Mouse (Mus musculus) forebrain, embryonic 15.5 days (tissue): ENCODE measurements around the gene Hspa1a. TPM values are rescaled to one million over a fixed set of nuclear protein-coding genes. Genes with fewer than 3 reads are reported as not detected.
"Not testable (repeated sequence)": the region's sequence is repeated elsewhere in the genome, so short reads cannot be mapped to it uniquely, and the experiment has no call there.

Source experiments
- ATAC-seq: fragments of 200-750 bp; cut with Nextera tagmentation; replicated peaks from 2 replicates; pipeline ENCODE4 v1.8.0; 2017; ENCODE audit warnings: mild to moderate bottlenecking, moderate TSS enrichment, moderate library complexity
- H3K27ac ChIP-seq: fragments of 300-500 bp; sonication (generic); replicated peaks from 2 replicates; pipeline ENCODE4 v1.5.1; 2015; ENCODE audit warnings: mild to moderate bottlenecking, inconsistent platforms
- H3K27me3 ChIP-seq: fragments of 300-500 bp; sonication (generic); 2 replicates; pipeline ENCODE4 v1.6.1; 2015; ENCODE audit warnings: inconsistent platforms
- H3K36me3 ChIP-seq: fragments of 300-500 bp; sonication (generic); 2 replicates; pipeline ENCODE4 v1.6.1; 2015; ENCODE audit warnings: mild to moderate bottlenecking, inconsistent platforms
- H3K4me1 ChIP-seq: fragments of 300-500 bp; sonication (generic); 2 replicates; pipeline ENCODE4 v1.6.1; 2015; ENCODE audit warnings: inconsistent platforms
- H3K4me2 ChIP-seq: fragments of 300-500 bp; sonication (generic); replicated peaks from 2 replicates; pipeline ENCODE4 v1.6.1; 2015; ENCODE audit warnings: mild to moderate bottlenecking, inconsistent platforms
- H3K4me3 ChIP-seq: fragments of 300-500 bp; sonication (generic); 2 replicates; pipeline ENCODE4 v1.5.1; 2015; ENCODE audit warnings: mild to moderate bottlenecking, inconsistent platforms
- H3K9ac ChIP-seq: fragments of 300-500 bp; sonication (generic); replicated peaks from 2 replicates; pipeline ENCODE4 v1.6.1; 2015; ENCODE audit warnings: mild to moderate bottlenecking, inconsistent platforms
- H3K9me3 ChIP-seq: fragments of 300-500 bp; sonication (generic); 2 replicates; pipeline ENCODE4 v1.6.1; 2016; ENCODE audit warnings: inconsistent platforms
- WGBS: fragments of 180-500 bp; shearing (Covaris S2); methylation state at CpG from one replicate; pipeline ENCODE4 v1.1.7; 2015; ENCODE audit warnings: mixed read lengths; 5-methylcytosine and 5-hydroxymethylcytosine counted together
- polyA plus RNA-seq: library from polyadenylated mRNA; unstranded; fragments of >200 nt; fragmentation: Nextera tagmentation; extraction: Ambion mirVana; gene quantifications from 2 replicates; pipeline ENCODE4 v1.2.1, GENCODE M21; 2015

Gene Hspa1a
- polyA plus RNA-seq, 1 experiment from 2014 or later, result 3.7 TPM

DNA sequence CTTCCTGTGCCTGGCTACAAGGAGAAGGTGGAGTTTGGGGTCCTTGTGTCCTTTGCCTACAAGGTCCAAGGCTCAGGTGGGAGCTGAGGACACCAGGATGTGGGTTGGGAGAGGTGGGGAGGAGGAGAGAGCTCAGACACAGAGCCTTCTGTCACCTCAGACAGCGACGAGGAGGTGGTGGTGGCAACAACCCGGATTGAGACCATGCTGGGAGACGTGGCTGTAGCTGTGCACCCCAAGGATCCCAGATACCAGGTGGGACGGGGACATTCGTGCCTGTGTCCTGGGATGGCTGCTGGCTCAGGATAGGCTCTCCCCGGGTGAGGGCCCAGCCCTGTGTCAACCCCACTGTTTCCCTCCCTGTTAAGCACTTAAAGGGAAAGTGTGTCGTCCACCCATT lies 39.5 kb upstream of the Hspa1a start:
- Histone ChIP-seq H3K4me2 (no peak overlapping the region), H3K4me1 (peaks cover 4% of the 10 kb centered on the region; the same call in 1 of the 2 replicates), H3K9me3 (no peaks in the 10 kb centered on the region), H3K27me3 (no peaks in the 10 kb centered on the region), H3K9ac (no peak overlapping the region), H3K36me3 (peaks cover 94% of the 10 kb centered on the region), H3K4me3 (no peak overlapping the region), H3K27ac (no peak overlapping the region)
- 91% methylated on average over 8 of the region's 8 CpGs for WGBS
- ATAC-seq, result no peak

- no peaks in the 10 kb centered on the region for H3K9me3 ChIP-seq
- no peak for ATAC-seq
- no peaks in the 10 kb centered on the region for H3K4me1 ChIP-seq
- 85% methylated on average over 7 of the region's 7 CpGs for WGBS
- peaks cover 92% of the 10 kb centered on the region for H3K36me3 ChIP-seq
- H3K4me2 ChIP-seq, result no peak overlapping the region
- H3K27me3 ChIP-seq, result no peaks in the 10 kb centered on the region
- no peak overlapping the region for H3K9ac ChIP-seq
- no peak overlapping the region for H3K4me3 ChIP-seq
- H3K27ac ChIP-seq, result no peak overlapping the region
These were observed 37.6 kb upstream of the Hspa1a start for GRCm38 (mm10) chr17:35009586-35009985.

DNA sequence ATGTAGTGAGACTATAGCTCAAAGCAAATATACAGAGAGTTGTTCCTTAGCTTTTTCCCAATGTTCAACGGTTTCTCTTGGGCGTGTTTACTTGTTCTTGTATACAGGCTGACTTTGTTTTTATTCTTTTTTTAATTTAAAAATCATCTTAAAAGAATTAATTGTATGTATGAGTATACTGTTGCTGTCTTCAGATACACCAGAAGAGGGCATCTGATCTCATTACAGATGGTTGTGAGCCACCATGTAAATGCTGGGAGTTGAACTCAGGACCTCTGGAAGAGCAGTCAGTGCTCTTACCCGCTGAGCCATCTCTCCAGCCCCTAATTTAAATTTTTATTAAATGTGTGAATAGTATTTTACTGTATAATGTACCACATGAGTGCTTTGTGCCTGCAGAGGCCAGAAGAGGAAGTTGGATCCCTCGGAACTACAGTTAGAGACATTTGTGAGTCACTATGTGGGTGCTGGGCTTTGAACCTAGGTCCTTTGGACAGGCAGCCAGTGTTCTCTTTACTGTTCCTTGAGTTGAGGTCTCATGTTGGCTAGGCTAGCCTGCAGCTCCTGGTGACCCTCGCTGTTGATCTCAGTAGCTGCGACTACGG lies 35.5 kb upstream of the Hspa1a start:
- Histone ChIP-seq H3K27me3 (no peaks in the 10 kb centered on the region), H3K9ac (no peak overlapping the region), H3K4me1 (peaks cover 11% of the 10 kb centered on the region), H3K4me2 (no peak overlapping the region), H3K4me3 (no peak overlapping the region), H3K27ac (no peak overlapping the region), H3K36me3 (peaks cover 79% of the 10 kb centered on the region), H3K9me3 (no peaks in the 10 kb centered on the region)
- 95% methylated on average over 7 of the region's 7 CpGs for WGBS
- no peak for ATAC-seq

DNA sequence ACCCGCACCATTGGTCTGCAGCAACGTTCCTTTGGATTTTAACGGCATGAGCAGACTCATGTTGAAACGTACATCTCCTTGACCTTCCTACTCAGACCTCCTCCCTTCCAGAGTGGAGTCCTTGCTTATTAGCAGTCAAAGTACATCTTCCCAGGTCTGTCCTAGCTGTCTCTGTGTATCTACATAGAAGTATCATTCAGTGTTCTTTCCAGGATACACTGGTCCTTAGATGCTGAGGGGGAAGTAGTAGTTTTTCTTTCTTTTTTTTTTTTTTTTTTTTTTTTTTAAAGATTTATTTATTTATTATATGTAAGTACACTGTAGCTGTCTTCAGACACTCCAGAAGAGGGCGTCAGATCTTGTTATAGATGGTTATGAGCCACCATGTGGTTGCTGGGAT lies 33.9 kb upstream of the Hspa1a start:
- not testable (repeated sequence) for H3K4me2 ChIP-seq, H3K9me3 ChIP-seq, H3K27me3 ChIP-seq, H3K27ac ChIP-seq, H3K9ac ChIP-seq, H3K4me3 ChIP-seq, ATAC-seq
- Histone ChIP-seq H3K4me1 (peaks cover 21% of the 10 kb centered on the region), H3K36me3 (peaks cover 64% of the 10 kb centered on the region)
- 92% methylated on average over 5 of the region's 5 CpGs for WGBS

GRCm38 (mm10) chr17:35005158-35005557 lies 33.2 kb upstream of the Hspa1a start:
- peaks cover 22% of the 10 kb centered on the region for H3K4me1 ChIP-seq
- no peak overlapping the region for H3K4me2 ChIP-seq
- no peak overlapping the region for H3K4me3 ChIP-seq
- no peaks in the 10 kb centered on the region for H3K27me3 ChIP-seq
- H3K27ac ChIP-seq, result no peak overlapping the region
- WGBS, result 93% methylated on average over 10 of the region's 10 CpGs
- no peak for ATAC-seq
- H3K9ac ChIP-seq, result no peak overlapping the region
- no peaks in the 10 kb centered on the region for H3K9me3 ChIP-seq
- peaks cover 56% of the 10 kb centered on the region for H3K36me3 ChIP-seq

GRCm38 (mm10) chr17:35004075-35004717 lies 32.2 kb upstream of the Hspa1a start:
- peaks cover 50% of the 10 kb centered on the region for H3K36me3 ChIP-seq

GRCm38 (mm10) chr17:35003022-35003838 lies 31.3 kb upstream of the Hspa1a start:
- WGBS, result 76% methylated on average over 9 of the region's 9 CpGs
- no peak overlapping the region for H3K4me3 ChIP-seq

More at GRCm38 (mm10) chr17:35004075-35004717, 32.2 kb upstream of the Hspa1a start:
- Histone ChIP-seq H3K27ac (no peak overlapping the region), H3K27me3 (no peaks in the 10 kb centered on the region), H3K4me1 (peaks cover 30% of the 10 kb centered on the region), H3K4me3 (no peak overlapping the region), H3K4me2 (no peak overlapping the region), H3K9ac (no peak overlapping the region), H3K9me3 (no peaks in the 10 kb centered on the region)
- 94% methylated on average over 17 of the region's 17 CpGs for whole genome bisulfite sequencing
- no peak for ATAC-seq

GRCm38 (mm10) chr17:35002153-35002865 lies 30.4 kb upstream of the Hspa1a start:
- WGBS, result 5% methylated on average over 12 of the region's 12 CpGs
- Histone ChIP-seq H3K4me2 (peak overlapping the region; percentile 97), H3K9ac (peak overlapping the region; percentile 89), H3K4me1 (peaks cover 38% of the 10 kb centered on the region), H3K36me3 (peaks cover 32% of the 10 kb centered on the region), H3K27me3 (no peaks in the 10 kb centered on the region), H3K4me3 (peak overlapping the region; percentile 79), H3K9me3 (no peaks in the 10 kb centered on the region), H3K27ac (peak overlapping the region; percentile 98)
- ATAC-seq, result no peak

More at GRCm38 (mm10) chr17:35003022-35003838, 31.3 kb upstream of the Hspa1a start:
- Histone ChIP-seq H3K4me1 (peaks cover 38% of the 10 kb centered on the region), H3K4me2 (peak overlapping the region; percentile 97), H3K9me3 (no peaks in the 10 kb centered on the region), H3K27ac (no peak overlapping the region), H3K9ac (peak overlapping the region; percentile 2; the same call in 1 of the 2 replicates), H3K27me3 (no peaks in the 10 kb centered on the region), H3K36me3 (peaks cover 40% of the 10 kb centered on the region)
- no peak for ATAC-seq

DNA sequence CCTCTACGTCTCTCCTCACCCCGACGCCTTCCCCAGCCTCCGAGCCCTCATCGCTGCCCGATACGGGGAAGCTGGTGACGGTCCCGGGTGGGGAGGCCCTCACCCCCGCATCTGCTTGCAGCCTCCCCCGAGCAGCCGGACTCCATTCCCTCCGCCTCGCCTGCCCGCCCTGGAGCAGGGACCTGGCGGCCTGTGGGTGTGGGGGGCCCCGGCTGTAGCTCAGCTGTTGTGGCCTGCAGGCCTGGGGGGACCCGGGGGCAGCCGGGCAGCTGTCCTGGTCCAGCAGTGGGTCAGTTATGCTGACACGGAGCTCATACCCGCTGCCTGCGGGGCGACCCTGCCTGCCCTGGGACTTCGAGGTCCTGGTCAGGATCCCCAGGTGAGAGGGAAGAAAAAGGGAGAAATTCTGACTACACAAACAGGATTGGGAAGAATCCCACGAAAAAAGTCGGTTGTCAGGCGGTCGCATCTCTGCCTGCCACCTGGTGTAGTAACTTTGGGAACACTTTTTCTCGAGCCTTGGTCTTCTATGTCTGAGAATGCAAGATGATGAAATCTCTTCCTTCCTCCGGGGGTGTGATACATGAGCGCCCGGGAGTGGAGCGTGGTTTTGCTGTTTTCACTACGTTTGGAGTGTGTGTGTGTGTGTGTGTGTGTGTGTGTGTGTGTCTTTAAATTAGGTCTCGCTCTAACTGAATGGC lies 29.6 kb upstream of the Hspa1a start:
- ATAC-seq, result peak; percentile 6; the same call in 1 of the 2 replicates
- no peaks in the 10 kb centered on the region for H3K9me3 ChIP-seq
- no peaks in the 10 kb centered on the region for H3K27me3 ChIP-seq
- H3K36me3 ChIP-seq, result peaks cover 26% of the 10 kb centered on the region
- peak overlapping the region; percentile 89 for H3K9ac ChIP-seq
- under 1% methylated on average over 35 of the region's 35 CpGs for WGBS
- H3K27ac ChIP-seq, result peak overlapping the region; percentile 98
- H3K4me1 ChIP-seq, result peaks cover 38% of the 10 kb centered on the region
- H3K4me3 ChIP-seq, result peak overlapping the region; percentile 79
- H3K4me2 ChIP-seq, result peak overlapping the region; percentile 97

DNA sequence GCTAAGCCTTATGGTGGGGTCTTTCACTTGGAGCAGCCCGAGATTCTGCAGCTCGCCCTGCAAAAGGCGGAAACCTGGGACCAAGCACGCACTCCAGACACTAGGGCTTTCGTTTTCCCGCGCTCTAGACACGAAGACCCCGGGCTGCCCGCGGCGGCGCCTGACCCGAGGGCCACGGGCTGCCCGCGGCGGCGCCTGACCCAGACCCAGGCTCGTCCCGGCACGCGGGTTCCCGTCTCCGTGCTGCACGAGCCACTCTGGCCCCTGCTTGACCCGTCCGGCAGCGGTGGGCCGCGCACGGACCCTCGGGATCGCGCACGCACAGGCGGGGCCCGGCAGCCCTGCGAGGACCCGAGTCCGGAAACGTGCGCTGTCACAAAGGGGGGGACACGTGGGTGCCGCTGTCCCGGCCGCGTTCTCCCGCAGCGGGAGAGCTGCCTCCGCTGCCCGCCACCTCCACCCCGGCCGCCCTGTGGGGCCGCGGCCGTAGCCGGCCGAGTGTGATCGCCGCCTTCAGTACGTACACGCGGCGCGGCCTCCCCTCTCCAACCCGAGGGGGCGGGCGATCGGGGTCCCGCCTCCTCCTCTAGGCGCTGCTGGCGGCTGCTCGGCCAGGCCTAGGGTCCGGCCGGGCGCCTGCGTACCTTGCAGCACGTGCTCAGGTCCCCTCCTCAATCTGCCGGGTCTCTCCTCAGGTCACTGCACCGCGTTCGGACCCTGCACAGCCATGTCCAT lies 28.9 kb upstream of the Hspa1a start, which contains the start of gene Vars:
Gene Vars (plus strand): TSS at position 271 of the 735 bp plus-strand sequence.
- ATAC-seq, result peak; percentile 92
- H3K4me3 ChIP-seq, result peak within 1 kb of the TSS; percentile 79
- H3K9ac ChIP-seq, result peak within 1 kb of the TSS; percentile 89
- peak within 1 kb of the TSS; percentile 98 for H3K27ac ChIP-seq
- under 1% methylated on average over 67 of the region's 83 CpGs for WGBS
- no peaks in the 10 kb centered on the region for H3K9me3 ChIP-seq
- peaks cover 38% of the 10 kb centered on the region for H3K4me1 ChIP-seq
- H3K27me3 ChIP-seq, result no peaks in the 10 kb centered on the region
- peaks cover 21% of the 10 kb centered on the region for H3K36me3 ChIP-seq
- peak within 1 kb of the TSS; percentile 97 for H3K4me2 ChIP-seq
